Mouse (Mus musculus) gastrocnemius, postnatal 25 days (tissue): Measurements from ENCODE around the gene Mkrn1. TPM values are rescaled to one million over a fixed set of nuclear protein-coding genes. Genes with fewer than 3 reads are reported as not detected.
"Not testable (repeated sequence)": the region's sequence is repeated elsewhere in the genome, so short reads cannot be mapped to it uniquely, and the experiment has no call there.

Source experiments
- DNase-seq: peaks from one replicate; pipeline ENCODE4 v3.0.0; 2022
- total RNA-seq, 2 experiments: library from RNA; stranded (reverse); gene quantifications; 1 replicate in 1 of 2; 2 replicates in 1 of 2; pipeline ENCODE4 v1.2.3; 2021

Mkrn1 gene
- total RNA-seq, 2 experiments from 2014 or later, result 19.6 to 22.4 TPM

GRCm38 (mm10) chr6:39379749-39380148 is 40.5 kb downstream of the Mkrn1 start:
- DNase-seq, result no peak

- peak; percentile 9 for DNase-seq
Observed at GRCm38 (mm10) chr6:39379224-39379623, 41.0 kb downstream of the Mkrn1 start.

GRCm38 (mm10) chr6:39378161-39378835 is 42.0 kb downstream of the Mkrn1 start:
- DNase-seq, result not testable (repeated sequence)

- peak; percentile 85 for DNase-seq
Observed at GRCm38 (mm10) chr6:39377311-39377827, 42.9 kb downstream of the Mkrn1 start, which contains the start of gene Slc37a3. Slc37a3 (minus strand) TSS chr6:39377675.

GRCm38 (mm10) chr6:39376775-39377174 is 43.5 kb downstream of the Mkrn1 start:
- no peak for DNase-seq

GRCm38 (mm10) chr6:39373301-39373955 is 46.8 kb downstream of the Mkrn1 start:
- no peak for DNase-seq

GRCm38 (mm10) chr6:39372727-39373126 is 47.5 kb downstream of the Mkrn1 start:
- peak; percentile 29 for DNase-seq

- DNase-seq, result no peak
Observed at GRCm38 (mm10) chr6:39372042-39372441, 48.2 kb downstream of the Mkrn1 start.

GRCm38 (mm10) chr6:39369631-39370030 is 50.6 kb downstream of the Mkrn1 start:
- DNase-seq, result no peak

- DNase-seq, result no peak
Observed at GRCm38 (mm10) chr6:39362684-39363083, 57.6 kb downstream of the Mkrn1 start.

GRCm38 (mm10) chr6:39359207-39359606 is 61.1 kb downstream of the Mkrn1 start:
- not testable (repeated sequence) for DNase-seq

GRCm38 (mm10) chr6:39348946-39349345 is 71.3 kb downstream of the Mkrn1 start:
- no peak for DNase-seq

GRCm38 (mm10) chr6:39347880-39348814 is 72.1 kb downstream of the Mkrn1 start:
- DNase-seq, result no peak

Other genes starting within 250 kb of the Mkrn1 start
- gene Kdm7a, start 213.7 kb downstream of the Mkrn1 start, total RNA-seq, result 10 to 100 TPM; 18.6 to 19.2 TPM
- gene Slc37a3, start 42.8 kb downstream of the Mkrn1 start, total RNA-seq, result 10 to 100 TPM; 12.1 to 13.7 TPM
- under 1 TPM in 1 of 2 experiments, not detected in 1; 0.21 TPM for gene Rab19, start 39.3 kb downstream of the Mkrn1 start, total RNA-seq
- gene Dennd2a, start 137.4 kb upstream of the Mkrn1 start, total RNA-seq, result 1 to 10 TPM; 4.6 to 4.7 TPM
- gene Adck2, start 153.4 kb upstream of the Mkrn1 start, total RNA-seq, result 1 to 10 TPM; 5.9 to 7.3 TPM
- not detected for gene Gm42420, start 165.3 kb upstream of the Mkrn1 start, total RNA-seq
- 100 to 1,000 TPM; 442 to 448 TPM for gene Ndufb2, start 172.1 kb upstream of the Mkrn1 start, total RNA-seq